Mouse (Mus musculus) cerebellum, adult 11-12 months (tissue): ENCODE measurements at regions not wholly inside any gene's neighbourhood (a gene's known extent, or its start where the extent isn't known, plus 50 kb on each side); places are given as distances from the start of the nearest gene placed in this dataset.

Experiments used
- DNase-seq: peaks from one replicate; pipeline ENCODE4 v3.0.0; 2022

DNA sequence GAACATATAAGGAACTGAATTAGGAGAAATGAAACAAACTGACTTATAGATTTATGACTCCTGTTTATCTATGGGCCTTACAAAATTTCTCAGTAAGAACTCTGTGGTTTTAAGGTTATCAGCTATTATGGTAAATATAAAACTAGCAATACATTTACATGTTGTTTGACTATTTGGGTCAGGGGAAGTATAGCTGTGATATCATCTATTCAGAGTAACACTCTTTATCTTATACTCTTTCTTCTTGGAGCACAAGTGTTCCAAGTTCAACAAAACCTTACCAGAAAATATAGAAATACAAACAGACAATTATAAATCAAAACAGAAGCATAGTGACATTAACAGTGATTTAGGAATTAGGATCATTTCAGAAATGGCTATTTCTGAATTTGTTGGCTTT, 383.6 kb downstream of the Casp12 start:
- DNase-seq = no peak

DNA sequence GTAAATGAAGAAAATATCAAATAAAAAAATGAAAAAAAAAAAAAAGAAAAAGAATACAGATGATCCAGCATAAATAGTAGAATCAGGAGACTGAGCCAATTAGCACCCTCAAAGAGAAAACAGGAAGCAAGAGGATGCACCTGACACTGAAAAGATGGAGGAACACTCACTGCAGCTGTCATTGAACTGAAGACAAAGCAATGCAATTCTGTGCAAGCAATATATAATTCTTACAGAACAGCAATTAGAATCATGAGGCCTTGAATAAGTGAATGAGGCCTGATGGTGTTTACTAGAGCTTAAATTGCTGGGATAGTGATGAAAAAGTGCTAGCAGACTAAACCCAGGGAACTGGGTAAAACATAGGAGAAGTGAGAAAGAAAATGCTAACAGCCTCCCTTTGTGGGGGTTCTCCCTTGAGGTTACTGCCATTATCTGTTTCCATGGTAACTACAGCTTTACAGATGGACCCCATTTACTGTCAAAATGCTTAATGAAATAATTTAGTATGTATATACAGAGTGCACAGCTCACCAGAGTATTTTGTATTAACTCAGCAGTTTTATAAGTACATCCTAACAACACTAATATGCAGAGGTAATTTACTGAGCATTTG, 407.6 kb downstream of the Casp12 start:
- DNase-seq = no peak

DNA sequence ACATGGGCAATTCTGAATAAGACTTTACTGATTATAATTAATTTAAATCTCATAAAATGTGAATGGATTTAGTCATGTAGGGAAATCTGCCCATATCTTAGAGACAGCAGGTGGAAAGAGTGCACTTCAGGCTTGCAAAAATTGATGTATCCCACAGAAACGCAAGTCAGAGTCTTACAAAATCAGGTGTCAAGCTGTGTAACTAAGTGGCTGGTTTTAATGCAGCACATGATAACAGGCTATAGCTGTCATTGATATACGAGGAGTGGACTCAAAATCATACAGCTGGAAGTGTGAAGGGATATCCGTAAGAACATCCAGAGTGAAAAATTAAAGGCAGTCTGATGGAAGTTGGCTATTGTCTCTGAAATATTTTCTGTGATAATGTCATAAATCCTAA, 408.6 kb downstream of the Casp12 start:
- no peak for DNase-seq

DNA sequence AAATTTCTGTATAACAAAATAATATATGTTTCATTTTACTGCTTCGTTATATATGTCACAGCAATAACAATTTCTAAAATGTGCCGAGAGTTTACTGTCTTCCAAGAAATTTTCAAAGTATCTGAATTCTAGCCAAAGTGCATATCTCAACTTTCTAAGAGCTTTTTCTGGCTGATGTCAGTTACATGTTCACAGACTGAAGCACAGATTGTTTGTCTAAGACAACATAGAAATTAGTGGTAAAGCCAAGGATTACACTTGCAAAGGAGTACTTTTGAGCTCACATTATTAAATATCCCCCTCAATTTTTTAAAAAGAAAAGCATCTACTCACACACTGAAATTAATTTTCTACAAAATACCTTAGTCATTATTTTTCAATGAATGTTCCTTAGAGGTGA, 407.2 kb upstream of the Pdgfd start:
- no peak for DNase-seq

DNA sequence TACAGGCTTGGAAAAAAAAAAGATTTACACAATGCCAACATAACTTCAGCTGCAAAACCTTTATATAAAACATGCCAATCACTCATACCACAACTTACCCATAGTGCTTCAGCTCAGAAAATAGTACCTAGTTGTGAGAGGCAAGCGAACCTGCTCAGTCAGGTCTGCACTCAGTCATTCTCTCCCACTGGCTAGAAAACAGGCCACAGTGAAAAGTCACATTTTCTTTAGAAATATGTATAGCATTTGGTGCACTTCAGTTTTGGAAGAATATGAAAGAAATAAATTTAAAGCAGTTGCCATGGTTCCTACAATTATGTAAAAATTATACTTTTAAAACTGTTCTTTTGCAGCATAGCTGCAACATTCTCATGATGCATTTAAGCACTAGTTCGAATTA, 398.5 kb upstream of the Pdgfd start:
- DNase-seq = no peak

DNA sequence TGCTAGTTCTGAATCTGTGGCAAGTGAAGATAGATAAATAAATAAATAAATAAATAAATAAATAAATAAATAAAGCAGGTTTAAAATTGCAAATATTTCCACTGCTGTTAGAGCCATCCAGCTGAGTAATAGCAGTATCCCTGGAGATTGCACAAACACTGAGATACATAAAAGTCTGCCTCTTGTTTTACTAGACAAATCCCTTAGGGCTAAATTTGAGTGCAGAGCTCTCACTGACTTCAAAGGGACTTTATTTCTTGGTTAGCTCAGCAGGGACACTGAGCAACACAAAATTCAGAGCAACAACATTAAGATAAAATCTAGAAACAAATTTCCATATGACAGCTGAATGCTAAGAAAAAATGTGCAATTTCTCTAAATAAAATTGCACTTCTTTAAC, 397.2 kb upstream of the Pdgfd start:
- no peak for DNase-seq
